Mouse (Mus musculus) large intestine, adult 2 months (tissue): ENCODE data around the gene Cerkl. TPM values are rescaled to one million over a fixed set of nuclear protein-coding genes. Genes with fewer than 3 reads are reported as not detected.

ENCODE experiments used
- DNase-seq: peaks from one replicate; pipeline ENCODE4 v3.0.0-alpha.2; 2012; ENCODE audit warnings: low read depth, low spot score
- WGBS: fragments of 180-500 bp; shearing (Covaris S2); methylation state at CpG from one replicate; pipeline ENCODE4 v1.1.7; 2018; 5-methylcytosine and 5-hydroxymethylcytosine counted together
- polyA plus RNA-seq: library from polyadenylated mRNA; depleted of rRNA; stranded (reverse); fragments of >200 nt; gene quantifications from 2 replicates; pipeline ENCODE4 v1.2.3, GENCODE M21; 2012; rRNA removed

Cerkl gene
- polyA plus RNA-seq: 0.24 and 0.36 TPM in 2 replicates

DNA sequence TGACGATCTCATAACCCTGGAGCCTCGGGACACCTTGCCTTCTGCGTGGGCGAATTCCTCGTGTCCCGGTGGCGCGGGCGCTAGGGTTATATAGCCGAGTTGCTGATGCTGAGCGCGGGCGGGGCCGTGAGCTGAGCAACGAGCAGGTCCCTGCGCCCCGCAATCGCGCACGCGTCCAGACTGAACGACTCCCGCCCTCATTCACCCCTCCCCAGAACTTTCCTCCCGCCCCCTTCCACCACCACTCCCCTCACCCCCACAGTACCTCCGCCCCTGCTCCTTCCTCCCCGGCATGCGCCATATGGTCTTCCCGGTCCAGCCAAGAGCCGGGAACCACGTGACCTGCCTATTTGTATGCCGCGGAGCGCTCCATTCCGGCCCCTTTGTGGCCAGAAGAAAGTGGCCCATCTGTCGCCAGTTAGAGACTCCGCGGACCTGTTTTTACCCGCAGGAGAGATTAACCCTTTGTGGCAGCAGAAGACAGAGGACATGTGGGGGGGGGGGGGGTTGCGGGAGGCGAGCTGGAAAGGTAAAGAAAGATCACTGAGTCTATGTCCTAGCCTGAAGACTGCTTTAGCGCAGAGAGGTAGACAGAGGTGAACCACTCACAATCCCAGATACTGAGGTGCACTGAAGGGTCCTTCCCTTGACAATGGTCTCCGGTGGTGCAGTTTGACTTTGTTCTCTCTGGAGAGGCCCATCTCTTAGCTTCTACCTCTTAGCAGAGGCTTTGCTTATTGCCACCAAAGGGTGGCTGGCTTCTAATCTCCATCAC is at the start of gene Cerkl, which contains the start of gene Neurod1:
Cerkl (minus strand) TSS at position 211 of the 775 bp plus-strand sequence.
Neurod1 (minus strand) TSS at position 177 of the 775 bp plus-strand sequence.
- WGBS: 2% methylated on average over 42 of the region's 42 CpGs

DNA sequence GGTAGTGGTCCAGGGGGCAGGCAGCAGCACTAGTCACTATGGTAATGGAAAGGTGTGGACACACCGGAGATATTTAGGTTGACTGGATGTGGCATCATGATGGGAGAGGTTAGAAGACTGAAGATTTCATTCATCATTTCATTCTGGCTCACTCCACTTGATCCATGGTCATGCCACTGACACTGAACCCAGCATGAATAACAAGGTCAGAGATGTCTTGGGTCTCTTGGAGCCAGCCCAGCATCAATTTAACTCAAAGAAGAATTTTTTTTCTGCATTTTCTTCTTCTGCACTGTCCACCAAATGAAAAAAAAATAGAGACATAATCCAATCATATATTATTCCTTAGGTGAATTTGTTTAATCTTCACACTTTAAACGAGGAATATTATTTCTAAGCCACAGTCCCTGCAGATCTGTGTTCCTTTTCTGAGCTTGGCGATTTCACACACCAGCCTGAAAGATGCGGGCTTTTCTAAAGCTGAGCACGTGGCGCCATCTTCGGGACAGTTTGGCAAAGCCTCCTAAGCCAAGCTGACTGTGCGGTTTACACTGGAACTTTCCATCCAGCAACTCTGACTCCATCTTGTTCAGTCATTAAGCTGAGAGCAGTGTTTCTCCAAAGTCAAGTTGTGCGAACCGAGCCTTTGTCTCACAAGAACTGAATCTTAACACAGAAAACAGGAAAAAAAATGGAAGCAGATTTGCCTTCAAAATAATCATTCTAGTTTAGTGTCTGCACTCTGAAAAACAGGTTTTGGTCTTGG is 42.6 kb upstream of the Cerkl start:
- no peak for DNase-seq
- 22% methylated on average over 10 of the region's 10 CpGs for WGBS

More for the DNA sequence above, at the start of gene Cerkl, which contains the start of gene Neurod1:
- no peak for DNase-seq

DNA sequence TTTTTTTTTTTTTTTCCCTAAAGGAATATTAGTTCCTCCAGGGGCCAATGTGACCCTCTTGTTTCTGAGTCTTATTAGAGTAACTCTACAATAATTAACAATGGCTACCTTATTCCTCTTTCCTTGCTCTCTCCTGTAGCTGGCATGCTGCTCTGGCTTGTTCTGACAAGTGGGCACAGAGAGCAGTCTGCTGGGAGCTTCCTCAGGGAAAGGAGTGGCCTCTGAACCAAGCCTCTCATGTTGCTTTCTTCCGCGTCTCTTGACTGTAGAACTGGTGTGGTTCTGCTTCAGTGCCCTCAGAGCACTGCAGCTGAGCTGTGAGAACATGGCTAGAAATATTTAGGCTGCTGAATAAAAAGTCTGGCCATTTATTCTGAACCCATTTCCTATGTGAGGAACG is 28.5 kb upstream of the Cerkl start:
- WGBS: 59% methylated on average over 3 of the region's 3 CpGs
- DNase-seq: no peak

DNA sequence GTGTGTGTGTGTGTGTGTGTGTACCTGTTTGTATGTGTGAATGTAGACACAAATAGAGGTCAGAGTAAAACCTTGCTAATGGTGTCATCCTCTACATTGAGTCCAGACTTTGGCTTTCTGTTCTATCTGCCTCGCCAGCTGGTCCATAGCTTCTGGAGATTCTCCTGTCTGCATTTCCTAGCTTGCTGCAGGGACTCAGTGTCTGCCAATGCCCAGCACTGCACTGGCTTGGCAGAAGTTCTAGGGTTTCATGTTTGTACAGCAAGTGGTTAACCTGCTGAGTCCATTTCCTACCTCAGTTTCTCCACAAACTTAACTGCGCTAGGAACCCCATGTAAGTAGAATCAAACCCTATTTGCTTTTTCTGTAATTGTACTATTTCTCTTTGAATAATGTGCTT is 25.9 kb upstream of the Cerkl start:
- WGBS: 94% methylated on average over 2 of the region's 2 CpGs
- DNase-seq: no peak

DNA sequence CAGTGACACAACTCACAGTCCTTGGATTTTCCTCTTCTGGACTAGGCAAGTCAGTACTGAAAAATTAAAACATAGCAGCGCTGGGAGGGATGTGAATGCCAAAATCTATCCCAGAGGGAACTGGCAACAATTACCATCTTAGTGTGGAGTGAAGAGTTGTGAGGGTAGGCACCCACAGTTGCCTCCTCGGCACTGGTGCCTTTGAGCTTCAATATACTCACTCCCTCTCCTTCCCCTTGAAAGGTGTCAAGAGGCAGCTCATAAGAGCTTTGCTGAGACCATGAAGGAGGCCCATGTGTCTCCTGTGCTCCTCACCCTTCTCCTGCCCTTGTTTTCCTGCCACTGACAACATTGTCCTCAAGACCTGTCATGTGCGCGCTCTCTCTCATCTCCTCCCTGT is 5.8 kb upstream of the Cerkl start:
- DNase-seq: no peak
- WGBS: 81% methylated on average over 4 of the region's 4 CpGs

DNA sequence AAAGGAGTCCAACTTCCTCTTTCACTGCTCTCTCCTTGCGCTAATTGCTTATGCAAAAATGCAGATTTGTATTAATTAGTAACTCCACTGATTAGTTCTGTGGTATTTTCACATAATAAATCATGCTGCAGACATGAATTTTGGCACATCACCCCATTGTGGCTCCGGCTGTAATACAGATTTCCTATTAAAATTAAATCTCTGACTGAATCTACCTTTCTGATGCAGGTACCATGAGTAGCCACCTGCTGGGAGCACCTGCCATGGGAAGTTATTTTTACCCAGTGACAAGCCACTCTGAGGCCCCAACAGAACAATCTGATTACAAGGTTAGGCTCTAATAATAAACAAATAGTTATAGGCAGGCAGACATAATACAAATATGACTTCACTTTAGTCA is 5.3 kb upstream of the Cerkl start:
- WGBS: 81% methylated on average over 2 of the region's 2 CpGs
- no peak for DNase-seq

DNA sequence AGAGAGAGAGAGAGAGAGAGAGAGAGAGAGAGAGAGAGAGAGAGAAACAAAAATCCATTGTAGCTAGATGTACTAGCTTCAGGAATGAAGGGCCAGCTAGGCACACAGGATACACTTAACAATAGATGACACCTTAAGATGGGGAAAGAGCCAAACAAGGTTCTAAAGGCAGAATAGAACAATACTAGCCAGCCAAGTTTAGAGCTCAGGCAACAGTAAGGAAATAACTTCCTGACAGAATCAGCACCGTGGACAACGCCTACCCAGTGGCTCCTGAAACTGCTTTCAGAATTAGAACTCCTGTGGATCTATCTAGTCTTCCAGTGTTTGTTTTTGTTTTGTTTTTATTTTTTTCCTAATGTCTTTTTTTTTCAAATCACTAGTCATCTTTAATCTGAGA is 4.0 kb upstream of the Cerkl start:
- WGBS: 7% methylated on average over 2 of the region's 2 CpGs
- no peak for DNase-seq

DNA sequence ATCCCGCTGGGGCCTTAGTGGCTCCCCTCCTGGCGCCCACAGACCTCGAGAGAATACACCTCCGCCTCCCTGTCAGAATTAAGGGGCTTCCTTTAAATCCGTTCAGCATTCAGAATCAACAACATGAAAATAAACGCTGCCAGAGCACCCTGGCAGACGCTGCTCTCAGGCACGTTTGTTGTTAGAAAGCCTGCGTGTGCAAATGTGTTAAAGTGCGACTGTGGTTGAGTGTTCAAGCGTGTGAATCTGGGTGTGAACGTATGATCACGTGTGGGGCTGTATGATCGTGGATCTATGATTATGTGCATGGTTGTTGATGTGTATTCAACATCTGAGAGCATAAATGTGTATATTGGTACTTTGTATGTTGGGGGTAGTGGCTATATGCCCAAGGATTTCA is 3.5 kb upstream of the Cerkl start:
- WGBS: 11% methylated on average over 14 of the region's 14 CpGs
- no peak for DNase-seq

DNA sequence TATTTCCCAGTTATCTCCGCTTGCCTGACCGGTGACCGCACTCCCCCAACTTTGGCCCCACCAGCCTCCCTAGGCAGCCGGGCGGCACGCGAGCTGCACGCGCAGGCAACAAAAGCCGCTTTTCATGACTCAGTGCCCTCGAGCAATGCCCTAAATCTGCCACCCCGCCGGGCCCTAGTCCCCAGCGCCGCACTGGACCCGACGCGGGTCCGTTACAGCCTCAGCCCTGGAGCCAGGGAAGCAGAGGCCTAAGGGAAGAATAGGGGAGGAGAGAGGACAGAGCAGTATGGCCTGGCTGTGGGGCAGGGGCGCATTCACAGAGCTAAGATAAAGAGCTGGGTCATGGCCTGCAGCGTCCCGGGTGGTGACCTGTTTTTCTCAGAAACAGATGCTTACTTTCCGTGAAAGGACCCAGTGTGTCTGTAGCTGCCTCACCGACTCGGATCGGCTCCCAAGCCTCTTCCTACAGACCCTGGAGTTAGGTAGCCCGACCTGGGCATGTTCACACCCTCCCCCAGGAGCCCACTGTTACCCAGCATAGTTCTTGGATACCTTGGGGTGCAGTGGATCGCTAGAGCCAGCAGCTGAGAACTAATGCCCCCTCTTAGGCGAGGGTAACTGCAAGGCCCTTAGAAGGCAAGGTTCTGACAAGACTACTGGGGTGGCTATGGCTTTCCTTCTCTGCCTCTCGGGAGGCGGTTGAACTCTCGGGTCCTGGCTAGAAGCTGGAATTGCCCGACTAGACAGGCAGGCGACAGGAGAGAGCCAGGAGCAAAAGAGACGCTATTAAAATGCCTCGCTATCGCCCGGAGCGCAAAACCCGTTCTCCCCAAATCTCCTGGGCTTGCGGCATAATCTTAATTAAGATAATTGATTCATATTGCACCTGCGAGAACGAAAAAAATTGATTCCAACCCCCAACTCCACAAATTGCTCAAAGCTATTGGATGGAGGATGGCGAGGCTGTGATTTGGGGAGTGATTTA is 2.8 kb upstream of the Cerkl start:
- DNase-seq: no peak
- 6% methylated on average over 44 of the region's 44 CpGs for WGBS

DNA sequence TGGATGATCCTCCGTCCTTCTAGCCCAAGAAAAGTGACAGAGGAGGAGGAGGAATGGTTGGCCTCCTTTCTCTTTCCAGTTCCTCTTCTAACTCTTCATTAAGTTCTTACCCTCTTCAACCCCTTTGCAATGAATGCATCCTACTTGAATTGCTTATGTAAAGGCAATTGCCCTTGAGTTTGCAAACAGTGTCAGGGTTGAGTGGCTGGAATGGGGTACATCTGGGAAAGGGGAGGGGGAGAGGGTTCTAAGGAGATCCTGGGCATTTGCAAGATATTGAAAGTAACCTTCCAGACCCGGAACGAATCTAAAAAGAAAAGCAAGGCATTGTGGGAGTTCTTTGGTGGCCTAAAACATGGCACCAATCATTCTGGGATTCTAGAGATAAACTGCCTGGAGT is 1.3 kb upstream of the Cerkl start:
- 31% methylated on average over 3 of the region's 3 CpGs for WGBS
- DNase-seq: no peak

DNA sequence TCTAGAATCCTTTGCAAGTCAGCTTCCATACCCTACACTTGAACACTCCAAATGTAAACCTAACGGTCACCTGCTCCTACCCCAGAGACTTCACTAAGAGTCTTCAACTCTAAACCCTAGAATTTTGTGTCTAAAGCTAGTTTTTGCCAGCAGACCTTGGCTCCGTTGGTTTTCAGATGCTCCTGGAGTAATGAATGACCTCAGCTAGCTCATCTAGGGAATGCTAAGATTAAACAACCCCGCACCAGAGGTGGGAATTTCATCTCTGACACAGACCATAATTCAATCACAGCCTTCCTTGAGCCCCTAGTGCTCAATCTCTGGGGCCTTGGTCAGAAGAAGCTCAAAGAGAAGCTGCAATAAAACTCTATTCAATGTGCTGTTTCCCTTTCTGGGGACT is 849 bp upstream of the Cerkl start:
- no peak for DNase-seq
- 62% methylated on average over 3 of the region's 3 CpGs for WGBS

DNA sequence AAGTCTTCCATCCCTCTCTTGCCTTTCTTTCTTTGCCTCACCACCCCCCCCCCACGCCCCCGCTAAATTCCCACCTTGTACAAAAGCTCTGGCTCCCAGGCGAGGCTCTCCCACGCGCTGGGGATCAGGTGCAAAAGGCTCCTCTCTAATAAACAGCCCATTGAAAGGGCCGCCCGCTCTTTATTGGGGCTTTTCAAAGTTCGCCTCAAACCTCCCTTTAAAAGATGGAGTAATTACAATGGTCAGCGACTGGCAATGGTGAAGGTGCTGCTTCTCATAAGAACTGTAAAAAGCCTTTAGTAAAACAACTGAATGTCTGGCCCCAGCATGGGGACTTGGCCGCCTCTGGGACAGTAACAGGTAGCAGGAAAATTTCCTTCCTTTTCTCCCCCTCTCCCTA is 939 bp downstream of the Cerkl start:
- 6% methylated on average over 10 of the region's 10 CpGs for WGBS

DNA sequence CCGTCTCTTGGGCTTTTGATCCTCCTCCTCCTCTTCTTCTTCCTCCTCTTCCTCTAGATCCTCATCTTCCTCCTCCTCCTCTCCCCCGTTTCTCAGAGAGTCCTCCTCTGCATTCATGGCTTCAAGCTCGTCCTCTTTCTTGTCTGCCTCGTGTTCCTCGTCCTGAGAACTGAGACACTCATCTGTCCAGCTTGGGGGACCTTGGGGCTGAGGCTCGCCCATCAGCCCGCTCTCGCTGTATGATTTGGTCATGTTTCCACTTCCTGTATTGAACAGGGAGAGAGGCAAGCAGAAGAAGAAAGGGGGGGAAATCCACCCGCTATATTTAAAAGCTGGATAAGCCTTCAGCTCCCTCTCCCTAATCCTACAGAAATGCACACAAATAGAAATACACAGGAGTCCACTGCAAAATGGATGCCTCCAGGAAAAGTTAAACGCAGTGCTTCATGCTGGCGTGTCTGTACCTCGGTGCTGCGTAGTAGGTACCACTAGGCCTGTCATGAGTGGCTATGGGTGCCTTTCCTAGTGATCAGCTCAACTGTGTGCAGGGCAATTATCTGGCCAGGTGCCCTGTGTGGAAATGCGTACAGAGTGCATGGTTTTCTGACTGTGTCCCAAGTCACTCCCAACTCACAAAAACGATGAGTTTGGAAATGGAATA is 1.7 kb downstream of the Cerkl start:
- no peak for DNase-seq
- WGBS: 20% methylated on average over 15 of the region's 15 CpGs

More for the DNA sequence above, 939 bp downstream of the Cerkl start:
- DNase-seq: no peak

DNA sequence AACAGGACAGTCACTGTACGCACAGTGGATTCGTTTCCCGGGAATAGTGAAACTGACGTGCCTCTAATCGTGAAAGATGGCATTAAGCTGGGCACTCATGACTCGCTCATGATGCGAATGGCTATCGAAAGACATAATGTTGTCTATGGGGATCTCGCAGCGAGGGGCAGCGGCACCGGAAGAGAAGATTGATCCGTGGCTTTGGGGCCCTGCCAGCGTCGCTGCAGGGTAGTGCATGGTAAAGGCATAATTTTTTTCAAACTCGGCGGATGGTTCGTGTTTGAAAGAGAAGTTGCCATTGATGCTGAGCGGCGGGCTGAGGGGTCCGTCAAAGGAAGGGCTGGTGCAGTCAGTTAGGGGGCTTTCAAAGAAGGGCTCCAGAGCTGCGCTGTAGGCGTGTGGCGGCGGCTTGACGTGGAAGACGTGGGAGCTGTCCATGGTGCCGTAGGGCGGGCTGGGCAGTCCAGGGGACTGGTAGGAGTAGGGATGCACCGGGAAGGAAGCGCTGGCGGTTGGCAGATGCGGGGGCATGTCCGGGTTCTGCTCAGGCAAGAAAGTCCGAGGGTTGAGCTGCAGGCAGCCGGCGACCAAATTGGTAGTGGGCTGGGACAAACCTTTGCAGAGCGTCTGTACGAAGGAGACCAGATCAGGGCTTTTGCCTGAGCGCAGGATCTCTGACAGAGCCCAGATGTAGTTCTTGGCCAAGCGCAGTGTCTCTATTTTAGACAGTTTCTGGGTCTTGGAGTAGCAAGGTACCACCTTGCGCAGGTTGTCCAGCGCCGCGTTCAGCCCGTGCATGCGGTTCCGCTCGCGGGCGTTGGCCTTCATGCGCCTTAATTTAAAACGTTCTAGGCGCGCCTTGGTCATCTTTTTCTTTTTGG is 2.4 kb downstream of the Cerkl start:
- WGBS: 6% methylated on average over 55 of the region's 55 CpGs
- DNase-seq: no peak

DNA sequence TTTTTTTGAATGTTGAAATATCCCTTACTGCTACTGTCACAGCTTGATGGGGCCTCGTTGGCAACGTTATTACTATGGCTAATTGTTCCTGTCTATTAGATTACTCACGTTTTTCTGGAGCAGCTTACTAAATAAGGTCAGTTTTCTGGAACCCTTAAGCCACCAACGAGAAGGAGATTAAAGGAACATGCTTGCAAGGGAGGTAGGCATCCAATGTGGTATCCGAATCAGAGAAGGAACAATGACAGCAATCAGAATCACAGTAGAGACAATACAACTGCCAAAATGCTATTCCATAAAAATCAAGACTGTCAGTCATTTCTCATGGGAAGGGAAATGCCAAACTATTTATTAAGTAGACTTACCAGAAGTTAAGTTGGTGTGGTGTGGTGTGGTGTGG is 5.1 kb downstream of the Cerkl start:
- 45% methylated on average over 5 of the region's 5 CpGs for WGBS
- DNase-seq: no peak

DNA sequence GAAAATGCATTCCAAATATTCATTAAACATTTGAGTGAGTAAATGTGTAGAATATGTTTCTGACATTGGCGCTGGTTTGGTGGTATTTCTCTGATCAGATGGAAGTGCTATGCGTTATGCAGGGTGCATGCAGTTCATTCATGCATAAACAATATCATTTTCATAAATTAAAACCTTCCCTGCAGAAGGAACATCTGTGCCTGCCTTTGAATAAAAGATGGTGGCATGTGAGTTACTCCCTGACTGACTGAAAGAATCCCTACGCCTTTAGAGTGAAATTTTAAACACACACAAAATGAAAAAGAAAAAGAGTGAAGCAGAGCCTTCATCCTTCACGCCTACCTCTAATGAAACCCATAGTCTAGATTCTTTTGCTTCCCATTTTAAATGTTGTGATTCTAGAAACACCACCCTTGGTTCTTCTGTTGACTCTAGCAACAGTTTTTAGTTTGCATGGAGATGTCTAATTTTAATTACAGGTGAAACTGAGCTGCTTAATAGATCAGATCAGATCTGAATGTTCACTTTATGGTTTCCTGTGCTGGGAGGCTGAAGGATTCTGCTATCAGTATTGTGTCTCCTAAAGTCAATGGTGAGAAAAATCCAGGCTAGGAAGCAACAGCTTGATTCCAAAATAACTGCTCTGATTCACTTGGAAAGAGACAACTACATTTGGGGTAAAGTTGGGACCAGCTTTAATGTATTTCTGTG is 5.7 kb downstream of the Cerkl start:
- WGBS: 65% methylated on average over 4 of the region's 4 CpGs
- DNase-seq: no peak

DNA sequence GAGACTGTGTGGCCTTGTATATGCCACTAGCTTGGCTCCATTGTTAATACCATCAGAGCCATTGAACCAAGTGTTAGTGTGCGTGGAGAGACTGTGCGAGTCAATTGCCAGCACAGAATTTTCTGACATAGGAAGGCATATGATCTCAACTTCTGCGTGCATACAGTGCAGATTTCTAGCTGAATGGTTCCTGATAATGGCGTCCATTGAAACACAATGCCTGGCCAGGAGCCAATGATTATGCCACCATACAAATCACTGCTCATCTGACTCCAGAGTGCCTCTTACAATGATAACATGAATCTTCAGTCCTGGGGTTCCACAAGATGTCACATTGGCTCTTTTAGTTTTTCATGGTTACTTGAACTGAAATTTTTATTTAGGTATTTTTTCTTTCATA is 7.2 kb downstream of the Cerkl start:
- 76% methylated on average over 4 of the region's 4 CpGs for WGBS
- no peak for DNase-seq

DNA sequence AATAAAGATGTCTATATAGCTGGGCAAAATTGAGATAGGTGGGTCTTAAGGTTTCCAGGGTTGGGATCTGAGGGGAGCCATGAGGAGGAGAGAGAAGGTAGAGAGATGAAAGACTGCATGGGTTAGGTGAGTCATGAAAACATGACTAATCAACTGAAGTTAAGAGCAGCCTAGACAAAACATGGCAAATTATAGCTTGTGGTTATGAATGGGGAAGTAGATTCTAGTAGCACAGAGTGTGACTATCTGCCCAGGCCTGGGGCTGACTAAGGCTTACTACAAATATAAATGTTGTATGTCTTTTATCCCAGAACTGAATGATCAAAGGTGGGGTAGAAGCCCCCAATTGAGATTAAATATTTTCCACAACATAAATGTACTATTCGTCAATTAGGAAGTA is 9.4 kb downstream of the Cerkl start:
- WGBS: 65% methylated on average over 1 of the region's 1 CpGs
- no peak for DNase-seq
